Mouse (Mus musculus) limb, embryonic 14.5 days (tissue): ENCODE results near the gene Shisa8. TPM values are rescaled to one million over a fixed set of nuclear protein-coding genes. Genes with fewer than 3 reads are reported as not detected.
A peak's percentile ranks its signal among the peaks of the same experiment; 100 is the strongest.

Experiments
- ATAC-seq: fragments of 200-750 bp; cut with Nextera tagmentation; 2 replicates; pipeline ENCODE4 v1.8.0; 2017; ENCODE audit warnings: low read depth, moderate number of reproducible peaks, moderate TSS enrichment; ENCODE audit not compliant: low FRiP score
- DNase-seq: peaks from one replicate; pipeline ENCODE4 v3.0.0-alpha.2; 2015; ENCODE audit warnings: low spot score
- H3K27ac ChIP-seq: fragments of 300-500 bp; sonication (generic); replicated peaks from 2 replicates; pipeline ENCODE4 v1.5.1; 2014; ENCODE audit warnings: low read depth, mild to moderate bottlenecking, low read length, moderate library complexity, mixed read lengths
- H3K27me3 ChIP-seq: fragments of 300-500 bp; sonication (generic); 2 replicates; pipeline ENCODE4 v1.6.1; 2014; ENCODE audit warnings: low read length, mixed read lengths; ENCODE audit not compliant: control insufficient read depth, insufficient read depth
- H3K36me3 ChIP-seq: fragments of 300-500 bp; sonication (generic); 2 replicates; pipeline ENCODE4 v1.6.1; 2014; ENCODE audit warnings: mild to moderate bottlenecking, low read length, moderate library complexity, mixed read lengths; ENCODE audit not compliant: control insufficient read depth, insufficient read depth
- H3K4me1 ChIP-seq: fragments of 300-500 bp; sonication (generic); 2 replicates; pipeline ENCODE4 v1.6.1; 2014; ENCODE audit warnings: antibody characterized with exemption, low read length, mixed read lengths; ENCODE audit not compliant: control insufficient read depth, insufficient read depth
- H3K4me2 ChIP-seq: fragments of 300-500 bp; sonication (generic); replicated peaks from 2 replicates; pipeline ENCODE4 v1.6.1; 2014; ENCODE audit warnings: low read depth, mild to moderate bottlenecking, low read length, moderate library complexity; ENCODE audit not compliant: severe bottlenecking
- H3K4me3 ChIP-seq: fragments of 300-500 bp; sonication (generic); replicated peaks from 2 replicates; pipeline ENCODE4 v1.5.1; 2014; ENCODE audit warnings: low read length
- H3K9ac ChIP-seq: fragments of 300-500 bp; sonication (generic); 2 replicates; pipeline ENCODE4 v1.6.1; 2014; ENCODE audit warnings: mild to moderate bottlenecking, low read depth, low read length, moderate library complexity; ENCODE audit not compliant: severe bottlenecking
- H3K9me3 ChIP-seq: fragments of 300-500 bp; sonication (generic); 2 replicates; pipeline ENCODE4 v1.6.1; 2016; ENCODE audit warnings: low read length; ENCODE audit not compliant: control insufficient read depth
- POLR2A ChIP-seq: fragments of 200-500 bp; IDR thresholded peaks from 2 replicates; pipeline ENCODE4 v1.8.0; 2012; ENCODE audit warnings: inconsistent platforms, mild to moderate bottlenecking, moderate library complexity, borderline replicate concordance; ENCODE audit not compliant: insufficient read depth, insufficient read length; ENCODE audit errors: extremely low read depth
- WGBS: fragments of 180-500 bp; shearing (Covaris S2); extraction: QIAGEN DNeasy Blood & Tissue Kit; methylation state at CpG from one replicate; pipeline ENCODE4 v1.1.7; 2014; 5-methylcytosine and 5-hydroxymethylcytosine counted together
- polyA plus RNA-seq, 2 experiments: library from polyadenylated mRNA; depleted of rRNA in 1 of 2; stranded (reverse) in 1 of 2; unstranded in 1 of 2; fragments of >200 nt; fragmentation: Nextera tagmentation in 1 of 2; extraction: Ambion mirVana in 1 of 2; gene quantifications; 2 replicates each; pipeline versions ENCODE4 v1.2.1 to v1.2.3; 2012 to 2014

Shisa8 gene
- polyA plus RNA-seq, 2 experiments, result 0.41 to 1.1 TPM

GRCm38 (mm10) chr15:82217039-82217438 lies 4.4 kb upstream of the Shisa8 start:
- Histone ChIP-seq H3K27ac (no peak overlapping the region), H3K27me3 (peaks cover 41% of the 10 kb centered on the region), H3K9ac (no peak overlapping the region), H3K4me3 (no peak overlapping the region), H3K9me3 (no peaks in the 10 kb centered on the region), H3K36me3 (no peaks in the 10 kb centered on the region), H3K4me2 (no peak overlapping the region), H3K4me1 (peaks cover 13% of the 10 kb centered on the region; the same call in 1 of the 2 replicates)
- ATAC-seq (no peak), DNase-seq (no peak)
- TF ChIP-seq POLR2A, result no peak
- WGBS, result 20% methylated on average over 6 of the region's 7 CpGs

GRCm38 (mm10) chr15:82216142-82216827 lies 3.7 kb upstream of the Shisa8 start:
- H3K36me3 ChIP-seq, result no peaks in the 10 kb centered on the region
- WGBS, result 42% methylated on average over 20 of the region's 20 CpGs
- no peak overlapping the region for H3K4me2 ChIP-seq
- DNase-seq (no peak), ATAC-seq (no peak)
- H3K4me1 ChIP-seq, result peaks cover 17% of the 10 kb centered on the region; the same call in 1 of the 2 replicates
- H3K27me3 ChIP-seq, result peaks cover 48% of the 10 kb centered on the region
- H3K27ac ChIP-seq, result no peak overlapping the region
- no peak overlapping the region for H3K9ac ChIP-seq
- no peaks in the 10 kb centered on the region for H3K9me3 ChIP-seq
- no peak for TF ChIP-seq POLR2A
- H3K4me3 ChIP-seq, result no peak overlapping the region

- H3K36me3 ChIP-seq, result no peaks in the 10 kb centered on the region
- ATAC-seq (no peak), DNase-seq (no peak)
- no peak overlapping the region for H3K27ac ChIP-seq
- H3K27me3 ChIP-seq, result peaks cover 56% of the 10 kb centered on the region
- no peak overlapping the region for H3K4me2 ChIP-seq
- TF ChIP-seq POLR2A, result no peak
- H3K9ac ChIP-seq, result no peak overlapping the region
- WGBS, result 42% methylated on average over 11 of the region's 11 CpGs
- H3K4me1 ChIP-seq, result peaks cover 17% of the 10 kb centered on the region; the same call in 1 of the 2 replicates
- no peak overlapping the region for H3K4me3 ChIP-seq
- no peaks in the 10 kb centered on the region for H3K9me3 ChIP-seq
Observed at GRCm38 (mm10) chr15:82215332-82216046, 2.9 kb upstream of the Shisa8 start.

GRCm38 (mm10) chr15:82213222-82213621 lies 607 bp upstream of the Shisa8 start:
- WGBS, result 15% methylated on average over 4 of the region's 4 CpGs

GRCm38 (mm10) chr15:82211911-82212751 lies 484 bp downstream of the Shisa8 start:
- no peak overlapping the region for H3K27ac ChIP-seq
- 0% methylated on average over 63 of the region's 112 CpGs for WGBS

More at GRCm38 (mm10) chr15:82213222-82213621, 607 bp upstream of the Shisa8 start:
- no peak for TF ChIP-seq POLR2A
- no peaks in the 10 kb centered on the region for H3K36me3 ChIP-seq
- peaks cover 17% of the 10 kb centered on the region; the same call in 1 of the 2 replicates for H3K4me1 ChIP-seq
- ATAC-seq (no peak), DNase-seq (no peak)
- no peak overlapping the region for H3K4me2 ChIP-seq
- no peak overlapping the region for H3K9ac ChIP-seq
- no peak overlapping the region for H3K27ac ChIP-seq
- H3K27me3 ChIP-seq, result peaks cover 78% of the 10 kb centered on the region
- no peak overlapping the region; the same call in 1 of the 2 replicates for H3K4me3 ChIP-seq
- no peaks in the 10 kb centered on the region for H3K9me3 ChIP-seq

More at GRCm38 (mm10) chr15:82211911-82212751, 484 bp downstream of the Shisa8 start:
- no peak for DNase-seq
- Histone ChIP-seq H3K4me1 (peaks cover 18% of the 10 kb centered on the region; the same call in 1 of the 2 replicates), H3K4me3 (peak overlapping the region; percentile 46), H3K36me3 (no peaks in the 10 kb centered on the region), H3K27me3 (peaks cover 89% of the 10 kb centered on the region), H3K9ac (peak overlapping the region; percentile 50), H3K4me2 (peak overlapping the region; percentile 88), H3K9me3 (no peaks in the 10 kb centered on the region)
- ATAC-seq, result peak; percentile 38; the same call in 1 of the 2 replicates
- no peak for TF ChIP-seq POLR2A
